Comparison of ENCODE assay signal across 11 mouse cellular contexts in the genomic region with DNA sequence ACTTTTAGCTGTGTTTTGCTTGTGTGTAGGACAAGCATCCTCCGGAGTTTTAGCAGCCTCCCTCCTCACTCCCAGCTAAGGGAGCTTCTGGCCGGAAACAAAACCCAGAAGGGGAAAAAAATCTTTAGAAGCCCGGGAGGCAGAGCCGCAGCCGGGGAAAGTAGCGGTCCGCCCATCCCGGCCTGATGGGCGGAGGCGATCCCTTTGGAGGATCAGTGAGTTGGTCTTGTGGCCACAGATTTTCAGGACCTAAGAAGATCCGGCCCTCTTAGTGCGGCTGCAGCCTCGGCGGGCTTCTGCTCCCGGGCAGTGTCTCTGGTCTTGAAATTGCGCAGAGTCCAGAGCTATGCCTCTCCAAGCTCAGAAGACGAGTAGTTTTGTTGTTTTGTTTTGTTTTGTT. TPM values are rescaled to one million over a fixed set of nuclear protein-coding genes. Genes with fewer than 3 reads are reported as not detected.
DNase-seq lines count a peak whose midpoint lies in the region; ATAC-seq and TF ChIP-seq lines count a peak whose summit lies in the region.
"Had no signal": no experiment of that assay in that cellular context is flagged by ENCODE, and none has a peak within 500 bp of the region (broad histone marks: within the 10 kb centered on the region; RNA-seq: fewer than 3 reads in every experiment).

No protein-coding gene starts in this region.

- H3K4me3 ChIP-seq in kidney, postnatal 0 days (replicated peaks; ENCODE audit: low read depth, low read length) = peak overlapping the region; percentile 4; the same call in 1 of the 2 replicates
- peak overlapping the region; percentile 52 for H3K4me3 ChIP-seq in embryonic facial prominence, embryonic 10.5 days
- H3K4me3 ChIP-seq in hindbrain, embryonic 11.5 days (ENCODE audit: low read depth, low read length) = peak overlapping the region; percentile 47
- H3K4me3 ChIP-seq in midbrain, embryonic 16.5 days (ENCODE audit: low read depth, low read length) = peak overlapping the region; percentile 45

- peak; percentile 49 for DNase-seq in kidney, postnatal 0 days (ENCODE audit: low spot score)
- no peak for DNase-seq in kidney, adult 9 months
- peak; percentile 71 for DNase-seq in embryonic facial prominence, embryonic 10.5 days (ENCODE audit: low spot score)
- DNase-seq in hindbrain, embryonic 11.5 days (ENCODE audit: low spot score) = peak; percentile 71
- DNase-seq in frontal cortex, adult 2 months (ENCODE audit: extremely low spot score in 1 of 2, low spot score in 1 of 2) = no peak
- DNase-seq in Muller cell, postnatal 12 days (ENCODE audit: inconsistent ontology term) = no peak
- no peak for DNase-seq in layer of hippocampus, adult 18-20 months (ENCODE audit: low spot score in 2 of 2)

- H3K9me3 ChIP-seq in kidney, postnatal 0 days (replicated peaks; ENCODE audit: low read length) = no peaks in the 10 kb centered on the region
- no peaks in the 10 kb centered on the region for H3K9me3 ChIP-seq in embryonic facial prominence, embryonic 10.5 days
- no peaks in the 10 kb centered on the region for H3K9me3 ChIP-seq in hindbrain, embryonic 11.5 days (ENCODE audit: control insufficient read depth, low read length)
- H3K9me3 ChIP-seq in midbrain, embryonic 16.5 days (replicated peaks; ENCODE audit: control insufficient read depth, low read length, poor library complexity, severe bottlenecking) = no peaks in the 10 kb centered on the region

- peak overlapping the region; percentile 27; the same call in 1 of the 2 replicates for H3K4me2 ChIP-seq in kidney, postnatal 0 days (ENCODE audit: low read length)
- H3K4me2 ChIP-seq in hindbrain, embryonic 11.5 days (replicated peaks; ENCODE audit: low read depth, low read length) = peak overlapping the region; percentile 64
- peak overlapping the region; percentile 22; the same call in 1 of the 2 replicates for H3K4me2 ChIP-seq in midbrain, embryonic 16.5 days (ENCODE audit: low read length)

- ATAC-seq in kidney, postnatal 0 days (replicated peaks; ENCODE audit: low FRiP score, low read depth) = no peak
- no peak for ATAC-seq in hindbrain, embryonic 11.5 days (ENCODE audit: low FRiP score)
- no peak for ATAC-seq in midbrain, embryonic 16.5 days

- no peaks in the 10 kb centered on the region for H3K36me3 ChIP-seq in kidney, postnatal 0 days (ENCODE audit: insufficient read depth, low read length)
- no peaks in the 10 kb centered on the region for H3K36me3 ChIP-seq in embryonic facial prominence, embryonic 10.5 days (replicated peaks)
- no peaks in the 10 kb centered on the region for H3K36me3 ChIP-seq in hindbrain, embryonic 11.5 days (ENCODE audit: control insufficient read depth, insufficient read depth, low read length)
- no peaks in the 10 kb centered on the region for H3K36me3 ChIP-seq in midbrain, embryonic 16.5 days (ENCODE audit: control insufficient read depth, insufficient read depth, low read length)

- no peak overlapping the region for H3K27ac ChIP-seq in kidney, postnatal 0 days
- no peak overlapping the region for H3K27ac ChIP-seq in embryonic facial prominence, embryonic 10.5 days (replicated peaks)
- no peak overlapping the region for H3K27ac ChIP-seq in hindbrain, embryonic 11.5 days (ENCODE audit: low read depth, low read length)
- H3K27ac ChIP-seq in midbrain, embryonic 16.5 days (ENCODE audit: low read length) = peak overlapping the region; percentile 8

- H3K27me3 ChIP-seq in kidney, postnatal 0 days (ENCODE audit: insufficient read depth, low read length) = peaks cover 98% of the 10 kb centered on the region
- H3K27me3 ChIP-seq in embryonic facial prominence, embryonic 10.5 days (replicated peaks; ENCODE audit: low read depth, poor library complexity, severe bottlenecking) = peaks cover 100% of the 10 kb centered on the region
- H3K27me3 ChIP-seq in hindbrain, embryonic 11.5 days (ENCODE audit: control insufficient read depth, insufficient read depth, low read length) = peaks cover 43% of the 10 kb centered on the region
- H3K27me3 ChIP-seq in midbrain, embryonic 16.5 days (ENCODE audit: control insufficient read depth, insufficient read depth, low read depth, low read length) = peaks cover 39% of the 10 kb centered on the region

- under 1% methylated on average over 17 of the region's 17 CpGs for WGBS in kidney, postnatal 0 days
- WGBS in embryonic facial prominence, embryonic 10.5 days = under 1% methylated on average over 17 of the region's 17 CpGs
- WGBS in hindbrain, embryonic 11.5 days = under 1% methylated on average over 17 of the region's 17 CpGs
- WGBS in midbrain, embryonic 16.5 days = 1% methylated on average over 17 of the region's 17 CpGs

- no peak for TF ChIP-seq CTCF in kidney, postnatal 0 days (IDR thresholded peaks at IDR 0.05; ENCODE audit: low read depth)

- peaks cover 5% of the 10 kb centered on the region; the same call in 1 of the 2 replicates for H3K4me1 ChIP-seq in kidney, postnatal 0 days (replicated peaks; ENCODE audit: insufficient read depth, low read length)
- peaks cover 44% of the 10 kb centered on the region for H3K4me1 ChIP-seq in embryonic facial prominence, embryonic 10.5 days
- peaks cover 14% of the 10 kb centered on the region for H3K4me1 ChIP-seq in hindbrain, embryonic 11.5 days (replicated peaks; ENCODE audit: control insufficient read depth, insufficient read depth, low read length)
- H3K4me1 ChIP-seq in midbrain, embryonic 16.5 days (ENCODE audit: control insufficient read depth, insufficient read depth, low read length) = peaks cover 7% of the 10 kb centered on the region

- no peak overlapping the region for H3K9ac ChIP-seq in kidney, postnatal 0 days (ENCODE audit: low read depth, low read length)
- H3K9ac ChIP-seq in hindbrain, embryonic 11.5 days (ENCODE audit: low read depth, low read length) = peak overlapping the region; percentile 65
- H3K9ac ChIP-seq in midbrain, embryonic 16.5 days (ENCODE audit: low read depth, low read length) = peak overlapping the region; percentile 8

RNA-seq across cellular contexts. Expression of gene Foxb1, which starts 2.2 kb away (rescaled TPM):
- not detected in 2 replicates for polyA plus RNA-seq in kidney, postnatal 0 days (2015; fragmentation: Nextera tagmentation; extraction: Ambion mirVana)
- polyA plus RNA-seq in embryonic facial prominence, embryonic 10.5 days (2016; fragmentation: Nextera tagmentation; extraction: Ambion mirVana) = 0.26 and 2.2 TPM in 2 replicates
- 3.1 and 3.8 TPM in 2 replicates for polyA plus RNA-seq in hindbrain, embryonic 11.5 days (2014; fragmentation: Nextera tagmentation; extraction: Ambion mirVana)
- 12.0 and 15.4 TPM in 2 replicates for polyA plus RNA-seq in midbrain, embryonic 16.5 days (2015; fragmentation: Nextera tagmentation; extraction: Ambion mirVana)
- not detected in 2 replicates for polyA plus RNA-seq in frontal cortex, adult 2 months (2012; rRNA removed)
- total RNA-seq in layer of hippocampus, adult 18-20 months (2021) = not detected
- total RNA-seq: left cerebral cortex, postnatal 14 days; neutrophil, adult 5-6 weeks had no signal
- polyA plus RNA-seq: testis, adult 2 months had no signal

Comparison
In these comparisons a context has a peak if more than half of its experiments do, and no peak if none do; other contexts are left out.
1. DNase-seq: peak in kidney, postnatal 0 days (single experiment), embryonic facial prominence, embryonic 10.5 days (single experiment) and hindbrain, embryonic 11.5 days (single experiment); none in kidney, adult 9 months (single experiment), frontal cortex, adult 2 months (0 of 2), Muller cell, postnatal 12 days (single experiment) and layer of hippocampus, adult 18-20 months (0 of 2).
2. Peak in every context shown above with its lines, with median percentiles within 50 percentile points of each other: H3K4me2 ChIP-seq and H3K4me3 ChIP-seq.